Mouse (Mus musculus): Measurements from ENCODE around the gene Atxn2.

The Atxn2 gene

GRCm38 (mm10) chr5:121856740-121857139 is 145.6 kb downstream of the Atxn2 start:
- DNase-seq (ENCODE audit: inconsistent ontology term): no peak

GRCm38 (mm10) chr5:121858427-121858826 is 147.3 kb downstream of the Atxn2 start:
- no peak for DNase-seq (ENCODE audit: inconsistent ontology term)

GRCm38 (mm10) chr5:121861964-121862363 is 150.8 kb downstream of the Atxn2 start:
- no peak for DNase-seq (ENCODE audit: inconsistent ontology term)

- DNase-seq (ENCODE audit: inconsistent ontology term): no peak
Measured at GRCm38 (mm10) chr5:121864330-121864729, 153.2 kb downstream of the Atxn2 start.

All from Muller cell, postnatal 12 days (primary cell).